Mouse (Mus musculus) liver, embryonic 14.5 days (tissue): ENCODE measurements around the gene Magix. TPM values are rescaled to one million over a fixed set of nuclear protein-coding genes. Genes with fewer than 3 reads are reported as not detected.

Experiments used
- ATAC-seq: fragments of 200-750 bp; cut with Nextera tagmentation; 2 replicates; pipeline ENCODE4 v1.8.0; 2017; ENCODE audit warnings: moderate number of reproducible peaks, mild to moderate bottlenecking, moderate library complexity; ENCODE audit not compliant: insufficient read depth
- DNase-seq, 3 experiments: peaks; one replicate each; pipeline ENCODE4 v3.0.0-alpha.2; 2012 to 2013; ENCODE audit warnings: low read depth in 3 of 3, low spot score in 3 of 3
- H3K27ac ChIP-seq: fragments of 300-500 bp; sonication (generic); 2 replicates; pipeline ENCODE4 v1.5.1; 2014; ENCODE audit warnings: moderate library complexity, mild to moderate bottlenecking, control low read depth, inconsistent platforms
- H3K27me3 ChIP-seq: fragments of 300-500 bp; sonication (generic); 2 replicates; pipeline ENCODE4 v1.6.1; 2014; ENCODE audit warnings: mild to moderate bottlenecking, low read length, moderate library complexity; ENCODE audit not compliant: control insufficient read depth, insufficient read depth
- H3K36me3 ChIP-seq: fragments of 300-500 bp; sonication (generic); replicated peaks from 2 replicates; pipeline ENCODE4 v1.6.1; 2014; ENCODE audit warnings: low read depth; ENCODE audit not compliant: control insufficient read depth, insufficient read depth
- H3K4me1 ChIP-seq, 2 experiments: fragments of 200-500 bp in 1 of 2; fragments of 300-500 bp in 1 of 2; sonication (generic) in 1 of 2; replicated peaks; 2 replicates each; pipeline ENCODE4 v1.6.1; 2012 to 2014; ENCODE audit warnings: antibody characterized with exemption in 1 of 2, inconsistent platforms in 1 of 2, low read length in 1 of 2; ENCODE audit not compliant: control insufficient read depth in 2 of 2, insufficient read depth in 2 of 2
- H3K4me2 ChIP-seq: fragments of 300-500 bp; sonication (generic); 2 replicates; pipeline ENCODE4 v1.6.1; 2014; ENCODE audit warnings: low read depth, mild to moderate bottlenecking, control low read depth, moderate library complexity
- H3K4me3 ChIP-seq, 2 experiments: fragments of 200-500 bp in 1 of 2; fragments of 300-500 bp in 1 of 2; sonication (generic) in 1 of 2; 2 replicates each; pipeline ENCODE4 v1.5.1; 2012 to 2014; ENCODE audit warnings: low read depth in 2 of 2, low read length in 2 of 2, mild to moderate bottlenecking in 2 of 2, control low read depth in 1 of 2, inconsistent platforms in 1 of 2, moderate library complexity in 1 of 2; ENCODE audit not compliant: insufficient read depth in 1 of 2
- H3K9ac ChIP-seq: fragments of 300-500 bp; sonication (generic); replicated peaks from 2 replicates; pipeline ENCODE4 v1.6.1; 2014; ENCODE audit warnings: mild to moderate bottlenecking, control low read depth, moderate library complexity
- H3K9me3 ChIP-seq: fragments of 300-500 bp; sonication (generic); 2 replicates; pipeline ENCODE4 v1.6.1; 2016; ENCODE audit warnings: low read length, mixed read lengths; ENCODE audit not compliant: control insufficient read depth
- CTCF ChIP-seq: IDR thresholded peaks from 2 replicates; pipeline ENCODE4 v1.5.1; 2016; ENCODE audit warnings: antibody characterized with exemption, low read depth, control low read depth
- EP300 ChIP-seq: IDR thresholded peaks from 2 replicates; pipeline ENCODE4 v1.6.1; 2016; ENCODE audit warnings: antibody characterized with exemption, low read depth
- WGBS: fragments of 180-500 bp; shearing (Covaris S2); extraction: QIAGEN DNeasy Blood & Tissue Kit; methylation state at CpG from one replicate; pipeline ENCODE4 v1.1.7; 2014; ENCODE audit not compliant: insufficient replicate concordance; 5-methylcytosine and 5-hydroxymethylcytosine counted together
- polyA plus RNA-seq, 2 experiments: library from polyadenylated mRNA; depleted of rRNA in 1 of 2; stranded (reverse) in 1 of 2; unstranded in 1 of 2; fragments of >200 nt; fragmentation: Nextera tagmentation in 1 of 2; extraction: Ambion mirVana in 1 of 2; gene quantifications; 2 replicates each; pipeline versions ENCODE4 v1.2.1 to v1.2.3; 2012 to 2014

Magix gene
- polyA plus RNA-seq (2012; rRNA removed), result 0.02 and 0.04 TPM in 2 replicates
- polyA plus RNA-seq (2014; fragmentation: Nextera tagmentation; extraction: Ambion mirVana), result 0.20 TPM in 1 of 2 replicates, not detected in the other

DNA sequence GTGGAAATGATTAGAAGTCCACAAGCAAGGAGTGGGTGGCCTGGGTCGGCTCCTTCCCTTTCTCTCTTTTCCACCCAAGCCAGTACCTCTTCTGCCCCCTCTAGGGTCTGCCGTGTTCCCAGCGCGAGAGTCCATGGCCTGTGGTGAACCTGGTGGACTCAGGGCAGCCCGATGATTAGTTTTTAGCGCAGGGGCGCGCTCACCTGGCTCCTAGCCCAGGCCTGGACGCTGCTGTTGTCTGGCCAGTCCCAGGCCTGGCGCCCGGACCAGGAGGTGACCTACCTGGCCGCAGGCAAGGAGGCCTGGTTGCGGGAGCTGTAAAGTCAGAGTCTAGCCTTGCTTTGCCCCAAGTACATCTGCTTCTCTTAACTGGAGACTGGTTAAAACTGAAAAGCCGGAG lies at the start of gene Magix:
Gene Magix, minus strand, starts transcription at position 388 of the 400 bp plus-strand sequence.
- ATAC-seq (no peak), DNase-seq (no peak)
- Histone ChIP-seq H3K36me3 (no peaks in the 10 kb centered on the region), H3K4me2 (peak within 1 kb of the TSS; percentile 56), H3K9me3 (no peaks in the 10 kb centered on the region), H3K27me3 (no peaks in the 10 kb centered on the region), H3K27ac (no peak within 1 kb of the TSS), H3K4me3 (0 out of 4 replicates have a peak within 1 kb of the TSS, but pooled peaks of 1 of the 2 experiments have one; percentile 39), H3K4me1 (no peaks in the 10 kb centered on the region), H3K9ac (no peak within 1 kb of the TSS)
- TF ChIP-seq EP300 (no peak), CTCF (no peak)
- WGBS, result 57% methylated on average over 14 of the region's 14 CpGs

- DNase-seq (no peak), ATAC-seq (0 out of 2 replicates have a peak, but pooled peaks have one; percentile 2)
- Histone ChIP-seq H3K9ac (no peak overlapping the region), H3K9me3 (no peaks in the 10 kb centered on the region), H3K4me2 (peak overlapping the region; percentile 61), H3K36me3 (no peaks in the 10 kb centered on the region), H3K4me1 (peaks cover 0 to 2% of the 10 kb centered on the region in 2 experiments; a peak in 1 of 4 replicates), H3K4me3 (peak overlapping the region; percentile 41 to 55; a peak in 3 of 4 replicates), H3K27ac (no peak overlapping the region), H3K27me3 (no peaks in the 10 kb centered on the region)
- TF ChIP-seq EP300 (no peak), CTCF (no peak)
- 33% methylated on average over 4 of the region's 4 CpGs for WGBS
Observed at GRCm38 (mm10) chrX:7728922-7729265, 47.8 kb upstream of the Magix start.

DNA sequence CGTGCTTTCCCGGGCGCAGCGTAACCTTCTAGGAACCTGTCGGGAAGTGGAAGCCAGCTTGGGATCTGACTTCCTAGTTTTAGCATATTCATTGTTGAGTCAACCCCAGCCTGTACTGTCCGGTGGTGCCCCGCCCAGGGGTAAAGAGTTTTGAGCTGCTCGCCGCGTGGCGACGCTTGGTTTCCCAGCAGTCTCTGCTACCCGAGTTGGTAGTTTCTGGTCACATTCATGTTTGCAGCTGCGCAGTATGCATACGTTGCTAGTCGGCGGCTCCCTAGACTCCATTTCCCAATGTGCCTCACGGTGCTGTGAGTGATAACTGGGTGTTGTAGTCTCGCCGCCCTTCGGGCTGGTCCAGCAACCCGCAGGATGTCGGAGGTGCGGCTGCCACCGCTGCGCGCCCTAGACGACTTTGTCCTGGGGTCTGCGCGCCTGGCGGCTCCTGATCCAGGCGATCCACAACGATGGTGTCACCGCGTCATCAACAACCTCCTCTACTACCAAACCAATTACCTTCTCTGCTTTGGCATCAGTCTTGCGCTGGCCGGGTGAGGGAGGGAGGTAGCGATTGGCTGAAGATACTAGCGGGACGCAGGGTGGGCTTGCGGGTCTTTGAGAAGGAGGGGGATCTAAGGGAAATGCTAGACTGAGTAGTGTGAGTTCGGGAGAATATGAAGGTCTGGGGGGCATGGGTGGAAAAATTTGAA lies 47.3 kb upstream of the Magix start, which contains the start of gene Praf2:
Gene Praf2, plus strand, starts transcription at position 225 of the 707 bp plus-strand sequence.
- WGBS, result 10% methylated on average over 42 of the region's 42 CpGs
- H3K4me3 ChIP-seq, result peak within 1 kb of the TSS; percentile 41 to 55
- peak; percentile 90 for ATAC-seq
- TF ChIP-seq CTCF (0 out of 2 replicates have a peak, but pooled peaks have one; percentile 13), EP300 (no peak)
- no peaks in the 10 kb centered on the region for H3K27me3 ChIP-seq
- peak; percentile 72 to 74 (median 72) for DNase-seq
- H3K27ac ChIP-seq, result peak within 1 kb of the TSS; percentile 22; the same call in 1 of the 2 replicates
- peak within 1 kb of the TSS; percentile 61 for H3K4me2 ChIP-seq
- H3K9ac ChIP-seq, result peak within 1 kb of the TSS; percentile 47
- H3K4me1 ChIP-seq, result peaks cover 0 to 2% of the 10 kb centered on the region in 2 experiments; a peak in 1 of 4 replicates
- H3K36me3 ChIP-seq, result no peaks in the 10 kb centered on the region
- no peaks in the 10 kb centered on the region for H3K9me3 ChIP-seq

GRCm38 (mm10) chrX:7727176-7727575 lies 46.1 kb upstream of the Magix start:
- WGBS, result 79% methylated on average over 13 of the region's 13 CpGs
- H3K4me2 ChIP-seq, result no peak overlapping the region
- H3K27ac ChIP-seq, result no peak overlapping the region

GRCm38 (mm10) chrX:7725841-7726240 lies 44.8 kb upstream of the Magix start:
- Histone ChIP-seq H3K4me2 (no peak overlapping the region), H3K27ac (no peak overlapping the region), H3K36me3 (no peaks in the 10 kb centered on the region), H3K9ac (no peak overlapping the region), H3K9me3 (no peaks in the 10 kb centered on the region), H3K27me3 (no peaks in the 10 kb centered on the region), H3K4me3 (no peak overlapping the region), H3K4me1 (peaks cover 0 to 8% of the 10 kb centered on the region in 2 experiments; a peak in 1 of 4 replicates)
- DNase-seq (no peak), ATAC-seq (no peak)
- WGBS, result 75% methylated on average over 12 of the region's 12 CpGs
- TF ChIP-seq CTCF, result no peak
- no peak for TF ChIP-seq EP300

More at GRCm38 (mm10) chrX:7727176-7727575, 46.1 kb upstream of the Magix start:
- no peaks in the 10 kb centered on the region for H3K36me3 ChIP-seq
- H3K4me1 ChIP-seq, result peaks cover 0 to 6% of the 10 kb centered on the region in 2 experiments; a peak in 1 of 4 replicates
- no peaks in the 10 kb centered on the region for H3K9me3 ChIP-seq
- DNase-seq (no peak), ATAC-seq (no peak)
- no peaks in the 10 kb centered on the region for H3K27me3 ChIP-seq
- TF ChIP-seq EP300 (no peak), CTCF (no peak)
- no peak overlapping the region for H3K4me3 ChIP-seq
- H3K9ac ChIP-seq, result no peak overlapping the region
